Mouse (Mus musculus) mouse embryonic stem cell (cell line): ENCODE results near the gene Gtpbp1.

Source experiments
- in situ Hi-C, 2 experiments: fragments of 300-500 bp; cut with MboI; formaldehyde crosslinking; loops; 1 replicate in 1 of 2; 3 replicates in 1 of 2; pipeline ENCODE4 v1.14.3; 2019 to 2020; ENCODE audit warnings: low sequenced_read_pairs in 2 of 2, low pct_unique_long_range_greater_than_20kb in 1 of 2, mixed read lengths in 1 of 2; ENCODE audit not compliant: unreplicated experiment in 1 of 2

Gtpbp1 gene

GRCm38 (mm10) chr15:79683707-79684465 is 6.8 kb upstream of the Gtpbp1 start:
- in situ Hi-C loops = no loop called here

- in situ Hi-C loops = no loop called here
Observed at GRCm38 (mm10) chr15:79684616-79685015, 6.0 kb upstream of the Gtpbp1 start.

- in situ Hi-C loops = no loop called here
Observed at GRCm38 (mm10) chr15:79685141-79685641, 5.5 kb upstream of the Gtpbp1 start.

GRCm38 (mm10) chr15:79686046-79686869 is 4.4 kb upstream of the Gtpbp1 start:
- in situ Hi-C loops = no loop called here

- in situ Hi-C loops = no loop called here
Observed at GRCm38 (mm10) chr15:79687175-79687574, 3.5 kb upstream of the Gtpbp1 start.

- in situ Hi-C loops = no loop called here
Observed at GRCm38 (mm10) chr15:79687646-79688267, 2.9 kb upstream of the Gtpbp1 start, which contains the start of gene Josd1. Gene Josd1 (minus strand): TSS chr15:79687919.

GRCm38 (mm10) chr15:79688268-79688956 is 2.2 kb upstream of the Gtpbp1 start:
- in situ Hi-C loops = no loop called here

GRCm38 (mm10) chr15:79689662-79690425 is 801 bp upstream of the Gtpbp1 start:
- in situ Hi-C loops = no loop called here

- in situ Hi-C loops = no loop called here
Observed at GRCm38 (mm10) chr15:79691023-79691508, 421 bp downstream of the Gtpbp1 start.

- in situ Hi-C loops = no loop called here
Observed at GRCm38 (mm10) chr15:79692334-79692733, 1.7 kb downstream of the Gtpbp1 start.

- in situ Hi-C loops = no loop called here
Observed at GRCm38 (mm10) chr15:79693740-79694139, 3.1 kb downstream of the Gtpbp1 start.

GRCm38 (mm10) chr15:79694512-79694911 is 3.9 kb downstream of the Gtpbp1 start:
- in situ Hi-C loops = no loop called here

GRCm38 (mm10) chr15:79695516-79695915 is 4.9 kb downstream of the Gtpbp1 start:
- in situ Hi-C loops = no loop called here

GRCm38 (mm10) chr15:79696508-79696907 is 5.9 kb downstream of the Gtpbp1 start:
- in situ Hi-C loops = no loop called here

GRCm38 (mm10) chr15:79697011-79697410 is 6.4 kb downstream of the Gtpbp1 start:
- in situ Hi-C loops = no loop called here

- in situ Hi-C loops = no loop called here
Observed at GRCm38 (mm10) chr15:79697558-79698187, 7.0 kb downstream of the Gtpbp1 start.

GRCm38 (mm10) chr15:79706603-79707214 is 16.1 kb downstream of the Gtpbp1 start:
- in situ Hi-C loops = no loop called here
